Mouse (Mus musculus) skeletal muscle tissue, postnatal 0 days (tissue): ENCODE results near the gene Nap1l2. TPM values are rescaled to one million over a fixed set of nuclear protein-coding genes. Genes with fewer than 3 reads are reported as not detected.

Source experiments
- polyA plus RNA-seq: library from polyadenylated mRNA; unstranded; fragments of >200 nt; fragmentation: Nextera tagmentation; extraction: Ambion mirVana; gene quantifications from 2 replicates; pipeline ENCODE4 v1.2.1, GENCODE M21; 2015

Nap1l2 gene
- 0.05 TPM in 1 of 2 replicates, not detected in the other for polyA plus RNA-seq

GRCm38 (mm10) chrX:103186431-103186786, at the start of gene Nap1l2:
TSS of gene Nap1l2 (minus strand) at chrX:103186640.

Other genes with a start within 250 kb of the Nap1l2 start
- not detected in 2 replicates for gene Cdx4, start 134.8 kb upstream of the Nap1l2 start, polyA plus RNA-seq
- 0.48 and 0.65 TPM in 2 replicates for gene Chic1, start 169.8 kb upstream of the Nap1l2 start, polyA plus RNA-seq
- not detected in 2 replicates for gene Tsx, start 227.8 kb upstream of the Nap1l2 start, polyA plus RNA-seq
- not detected in 2 replicates for gene Gm26992, start 235.4 kb upstream of the Nap1l2 start, polyA plus RNA-seq